Mouse (Mus musculus) 3134 (cell line): Measurements from ENCODE around the gene Nphp4.
A peak's percentile ranks its signal among the peaks of the same experiment; 100 is the strongest.

Source experiments
- DNase-seq: peaks from one replicate; pipeline ENCODE4 v3.0.0-alpha.2; 2011; ENCODE audit warnings: low spot score; ENCODE audit not compliant: insufficient read length; ENCODE audit errors: extremely low read depth

The Nphp4 gene

DNA sequence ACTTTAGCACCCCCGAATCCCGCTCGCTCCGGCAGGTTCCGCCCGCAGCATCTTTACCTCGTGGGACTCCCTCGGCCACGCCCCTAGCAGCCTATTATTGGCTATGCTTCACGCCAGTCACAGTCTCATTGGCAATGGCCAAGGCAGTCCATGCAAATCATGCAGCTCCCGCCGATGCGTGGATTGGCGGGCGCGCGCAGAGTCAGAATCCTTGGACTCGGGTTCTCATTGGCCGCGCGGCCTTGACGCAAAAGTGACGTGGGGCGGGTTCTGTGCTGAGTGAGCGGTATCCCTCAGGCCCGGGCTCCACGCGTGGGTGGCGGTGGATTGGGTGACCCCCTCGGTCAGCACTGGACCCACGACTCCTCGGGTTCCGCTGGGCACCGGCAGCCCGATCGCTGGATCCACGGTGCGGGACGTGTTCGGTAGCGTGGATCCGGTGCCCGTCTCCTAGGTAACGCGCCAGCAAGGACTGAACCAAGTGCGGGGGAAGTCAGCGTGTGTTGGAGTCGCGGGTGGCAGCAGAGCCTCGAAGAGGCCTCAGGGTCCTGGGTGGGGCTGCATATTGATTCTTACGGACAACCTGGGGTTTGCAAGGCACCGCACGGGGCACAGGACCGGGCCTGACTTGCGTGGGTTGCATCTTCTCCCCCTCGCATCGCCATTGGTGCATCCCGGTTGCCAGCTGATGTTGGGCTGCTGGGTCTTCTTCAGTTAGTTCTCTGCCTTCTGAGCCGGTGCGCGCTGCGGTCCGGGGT lies 1.1 kb downstream of the Nphp4 start, which contains the start of gene Kcnab2:
Gene Kcnab2, minus strand, starts transcription at position 406 of the 758 bp plus-strand sequence.
- DNase-seq: no peak

DNA sequence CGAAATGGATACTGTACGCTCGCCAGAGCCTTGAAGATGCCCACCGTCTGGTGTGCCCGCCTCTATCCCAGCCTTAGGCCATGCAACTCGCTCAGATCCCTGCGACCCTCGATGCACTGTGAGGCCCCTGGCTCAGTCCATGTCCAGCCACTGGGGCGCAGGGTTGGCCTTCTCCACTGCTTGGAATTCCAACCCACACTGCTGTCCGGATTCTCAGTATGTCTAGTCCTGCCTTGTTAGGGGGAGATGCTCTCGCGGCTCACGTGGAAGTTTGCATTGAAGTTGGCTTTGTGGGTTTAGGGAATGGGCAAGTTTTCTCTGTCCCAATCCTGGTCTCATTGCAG lies 1.7 kb downstream of the Nphp4 start:
- no peak for DNase-seq

DNA sequence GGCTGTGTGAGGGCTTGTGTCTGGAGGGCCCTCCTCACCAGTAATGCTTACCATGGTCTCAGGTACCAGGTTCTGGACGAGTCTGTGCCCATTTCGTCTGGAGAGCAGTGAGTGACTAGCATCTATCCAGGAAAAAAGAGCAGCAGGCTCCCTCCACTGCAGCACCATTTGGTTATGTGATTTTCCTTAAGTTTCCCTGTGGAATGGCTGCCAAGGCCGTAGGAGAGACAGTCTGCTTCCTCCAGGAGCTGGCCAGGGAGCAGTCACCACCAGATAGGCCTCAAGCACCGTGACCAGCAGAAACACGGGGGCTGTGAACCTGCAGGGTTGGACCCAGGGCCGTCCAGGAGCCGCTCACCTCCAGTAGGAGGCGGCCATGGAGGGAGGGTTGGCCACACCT lies 3.9 kb downstream of the Nphp4 start:
- DNase-seq: no peak

DNA sequence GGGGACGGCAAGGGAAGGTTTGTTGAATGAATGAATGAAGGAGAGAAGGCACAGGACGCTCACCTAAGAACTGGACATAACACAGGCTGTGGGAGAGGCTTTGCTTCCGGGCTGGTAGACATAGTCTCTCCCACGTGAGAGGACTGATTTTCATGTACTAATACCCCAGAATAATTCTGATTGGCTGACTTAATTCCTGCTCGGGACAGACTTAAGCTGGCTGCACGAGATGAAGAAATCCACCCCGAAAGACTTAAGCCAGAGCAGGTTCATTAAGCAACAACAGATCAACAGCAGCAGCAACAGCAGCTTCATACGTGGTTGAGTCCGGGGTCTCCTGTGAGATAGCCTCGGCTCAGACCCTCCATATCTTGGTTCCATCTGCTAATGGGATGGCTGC lies 11.5 kb downstream of the Nphp4 start:
- DNase-seq: no peak

DNA sequence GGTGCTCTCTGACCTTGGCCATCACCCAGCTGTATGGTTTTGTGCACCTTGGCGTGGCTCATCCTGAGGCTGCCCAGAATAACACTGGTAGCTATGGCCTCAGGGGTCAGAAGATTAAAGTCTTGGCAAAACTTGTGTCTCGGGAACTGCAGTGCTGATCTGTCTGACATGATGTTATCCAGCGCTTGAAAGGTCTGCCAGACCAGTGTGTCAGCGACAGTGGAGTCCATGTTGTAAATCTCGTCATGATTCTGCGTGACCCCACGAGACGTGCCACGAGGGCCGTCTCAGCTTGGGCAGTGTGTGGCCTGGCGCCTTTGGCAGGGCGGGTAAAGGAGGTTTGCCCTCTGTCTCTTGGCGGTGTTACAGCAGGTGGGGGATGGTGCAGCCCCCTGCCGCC lies 13.8 kb downstream of the Nphp4 start:
- no peak for DNase-seq

DNA sequence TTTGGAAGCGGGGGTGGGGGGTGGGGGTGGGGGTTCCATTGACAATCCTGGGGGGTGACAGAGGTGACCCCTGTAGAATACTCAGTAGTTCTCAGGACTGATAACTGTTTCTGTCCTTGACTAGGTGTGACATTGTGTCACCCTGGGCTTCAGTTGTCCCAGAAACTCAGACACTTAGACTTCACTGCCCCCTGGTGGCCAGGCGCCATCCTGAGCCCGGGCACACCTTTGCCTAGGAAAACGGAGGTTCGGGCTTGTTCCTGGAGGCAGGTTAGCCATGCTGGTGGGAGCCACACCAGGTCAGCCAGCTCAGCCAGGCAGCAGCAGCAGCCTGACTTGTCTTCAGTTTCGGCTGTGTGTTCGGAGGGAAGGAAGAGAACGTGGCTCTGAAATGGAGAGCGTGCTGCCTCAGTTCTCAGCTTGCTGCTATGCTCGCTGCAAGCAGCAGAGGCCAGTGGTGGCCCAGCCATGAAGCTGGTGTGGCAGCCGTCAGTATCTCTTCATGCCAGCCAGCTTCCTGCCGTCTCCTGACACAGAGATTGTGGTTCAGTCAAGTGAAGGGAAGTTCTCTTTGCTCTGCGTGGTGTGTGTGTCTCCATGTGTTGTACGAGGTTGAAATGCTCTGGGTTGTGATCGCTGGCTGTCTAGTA lies 14.9 kb downstream of the Nphp4 start:
- DNase-seq: peak; percentile 50

DNA sequence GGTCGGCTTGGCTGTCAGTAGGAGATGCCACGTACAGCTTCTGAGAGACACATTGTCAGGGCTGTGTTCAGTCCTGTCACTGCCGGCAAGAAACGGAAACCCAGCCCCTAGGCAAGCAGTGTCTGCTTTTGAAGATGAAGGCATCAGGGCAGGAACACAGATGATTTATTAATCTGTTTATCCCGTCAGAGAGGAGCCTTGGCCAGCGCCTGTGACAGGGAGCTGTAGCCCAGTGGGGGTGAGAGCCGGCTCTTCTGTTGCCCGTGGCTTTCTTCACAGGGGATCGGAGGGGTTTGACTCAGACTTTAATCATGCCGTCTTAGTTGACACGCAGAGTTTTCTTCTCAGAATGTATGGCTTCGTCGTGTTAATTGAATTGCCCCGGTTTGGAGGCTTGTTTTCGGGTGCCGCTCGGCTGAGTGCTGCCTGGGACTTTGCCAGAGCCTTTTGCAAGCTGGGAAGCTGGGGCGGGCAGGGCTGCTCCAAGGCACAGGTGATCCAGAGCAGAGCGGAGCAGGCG lies 17.9 kb downstream of the Nphp4 start:
- DNase-seq: no peak

DNA sequence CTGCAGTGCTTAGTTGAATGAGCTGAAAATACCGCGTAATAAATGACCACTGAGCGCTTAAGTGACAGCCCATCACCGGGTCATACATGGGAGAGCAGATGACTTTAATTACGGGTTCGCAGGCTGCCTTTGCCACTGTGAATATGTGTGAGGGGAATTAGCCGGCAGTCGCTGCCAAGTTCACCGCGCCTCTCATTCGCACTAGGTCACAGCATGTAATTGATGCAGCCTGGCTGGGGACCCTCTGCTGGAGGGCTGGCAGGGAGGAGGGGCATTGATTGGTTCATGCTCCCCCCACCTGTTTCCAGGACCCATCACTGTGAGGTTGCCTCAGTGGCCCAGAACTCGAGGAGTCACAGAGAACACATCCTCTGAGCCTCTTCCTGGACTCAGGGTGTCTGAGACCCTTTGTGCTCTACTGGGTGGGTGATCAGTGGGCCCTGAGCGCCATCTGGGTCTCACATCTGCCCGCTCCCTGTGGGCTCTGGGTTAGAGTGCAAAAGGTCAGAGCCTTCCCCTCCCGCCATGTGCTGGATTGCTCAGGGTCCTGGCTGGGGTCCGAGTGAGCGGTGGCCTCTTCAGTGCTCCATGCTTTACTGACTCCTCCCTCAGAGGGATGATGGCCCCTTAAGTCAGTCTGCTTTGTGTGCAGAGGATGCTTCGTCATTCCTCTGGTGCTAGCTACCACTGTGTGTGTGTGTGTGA lies 35.9 kb downstream of the Nphp4 start:
- no peak for DNase-seq

DNA sequence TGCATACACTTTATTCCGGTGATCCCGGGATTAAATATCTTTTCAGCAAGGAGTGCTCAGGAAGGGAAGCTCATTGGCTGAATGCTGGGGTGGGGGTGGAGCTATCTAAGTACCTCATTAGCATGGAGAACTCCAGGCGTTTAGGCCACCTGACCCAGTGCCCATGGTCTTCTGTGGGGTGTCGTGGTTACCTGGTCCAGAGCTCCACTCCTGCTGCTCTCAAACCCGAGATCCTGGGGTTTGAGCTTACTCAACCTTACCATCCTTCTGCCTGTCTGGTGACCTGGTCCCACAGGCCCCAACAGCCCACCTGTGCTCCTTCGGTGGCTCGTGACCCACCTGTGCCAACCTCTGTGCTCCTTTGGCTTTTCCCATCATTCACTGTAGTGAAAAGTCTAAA lies 38.4 kb downstream of the Nphp4 start:
- DNase-seq: no peak

DNA sequence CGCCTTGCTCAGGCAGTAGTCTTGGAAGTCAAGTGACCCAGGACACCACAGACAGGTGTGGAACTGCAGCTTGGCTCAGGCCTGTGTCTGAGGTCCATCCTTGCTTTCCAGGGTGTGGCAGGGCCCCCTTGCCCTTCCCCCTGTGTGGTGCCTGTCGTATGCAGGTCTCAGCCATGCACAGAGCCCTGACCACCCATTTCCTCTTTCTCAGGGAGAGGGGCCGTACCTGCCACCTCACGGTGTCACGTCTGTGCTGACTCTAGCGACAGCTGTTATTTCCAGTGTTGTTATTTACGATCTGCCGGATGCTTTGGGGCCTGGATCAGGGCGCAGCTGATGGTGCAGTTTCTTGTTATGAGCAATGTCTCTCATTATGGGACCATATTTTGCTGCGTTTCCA lies 42.6 kb downstream of the Nphp4 start:
- no peak for DNase-seq

DNA sequence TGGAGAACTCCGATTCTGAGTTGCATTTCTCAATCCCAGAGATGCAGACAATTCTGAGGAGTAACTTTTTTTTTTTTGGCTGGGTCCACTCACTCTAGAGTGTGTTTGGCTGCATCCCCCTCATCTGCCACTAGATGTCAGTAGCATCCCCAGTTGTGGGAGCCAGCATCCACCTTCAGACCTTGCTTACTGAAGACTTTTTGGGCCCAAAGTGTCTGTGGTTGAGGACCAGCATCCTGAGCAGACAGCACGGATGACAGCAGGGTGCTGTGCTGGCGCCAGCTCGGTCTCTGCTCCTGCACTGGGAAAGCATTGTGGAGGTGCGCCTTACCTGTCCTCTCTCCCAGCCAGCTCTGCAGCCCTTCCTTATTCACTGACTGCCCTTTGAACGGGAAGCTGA lies 43.6 kb downstream of the Nphp4 start:
- DNase-seq: no peak

DNA sequence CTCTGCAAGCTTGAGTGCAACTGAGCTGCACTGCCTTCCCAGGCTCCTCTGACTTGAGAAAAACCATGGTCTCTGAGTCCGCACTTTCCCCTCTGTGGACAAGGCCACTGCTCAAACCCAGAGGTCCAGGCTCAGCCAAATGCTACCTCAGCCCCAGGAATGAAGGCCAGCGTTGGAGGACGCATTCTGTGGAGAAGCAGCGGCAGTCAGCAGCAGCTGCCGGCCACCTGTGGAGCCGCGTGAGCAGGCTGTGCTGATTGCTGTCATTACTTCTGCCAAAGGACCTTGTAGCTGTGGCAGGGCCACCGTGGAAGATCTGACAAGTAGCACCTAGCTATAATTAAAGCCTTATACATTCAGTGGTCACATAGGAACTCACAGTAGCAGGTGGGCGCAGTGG lies 56.4 kb downstream of the Nphp4 start:
- DNase-seq: no peak

DNA sequence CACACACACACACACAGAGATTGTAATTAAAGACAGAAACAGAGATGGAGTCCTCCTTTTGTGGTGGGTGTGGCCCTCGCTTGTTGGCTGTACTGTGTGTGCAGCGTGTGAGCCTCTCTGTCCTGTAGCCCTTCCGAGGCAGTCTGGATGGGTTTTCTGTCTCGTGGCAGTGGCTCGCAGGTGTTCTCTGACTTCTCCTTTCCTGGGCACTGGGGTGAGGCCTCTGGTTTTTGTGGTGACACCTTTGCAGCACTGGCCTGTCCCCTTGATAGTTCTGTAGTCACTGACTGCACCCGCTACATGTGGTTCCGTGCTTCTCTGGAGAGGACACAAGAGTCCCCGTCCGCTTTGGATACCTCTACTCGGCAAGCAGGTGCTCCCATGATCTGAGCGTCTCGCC lies 63.2 kb downstream of the Nphp4 start:
- no peak for DNase-seq

DNA sequence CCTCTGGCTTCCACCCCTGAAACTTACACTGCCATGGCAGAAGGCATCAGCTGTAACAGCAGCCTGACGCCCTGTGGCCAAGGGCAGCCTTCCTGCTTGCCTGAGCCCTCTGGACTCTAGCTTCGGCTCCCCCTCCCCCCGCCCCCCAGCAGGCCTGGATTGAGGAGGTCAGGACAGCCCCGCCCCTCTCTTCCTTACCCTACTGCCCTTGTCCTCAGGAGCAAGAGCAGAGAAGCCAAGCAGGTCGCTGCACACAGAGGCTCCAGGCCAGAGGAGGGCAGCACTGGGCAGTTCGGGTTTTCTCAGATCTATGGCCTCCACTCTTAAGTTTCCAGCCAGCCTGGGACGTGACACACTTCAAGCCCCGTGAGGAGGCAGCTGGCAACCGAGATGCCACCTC lies 64.7 kb downstream of the Nphp4 start:
- DNase-seq: no peak

DNA sequence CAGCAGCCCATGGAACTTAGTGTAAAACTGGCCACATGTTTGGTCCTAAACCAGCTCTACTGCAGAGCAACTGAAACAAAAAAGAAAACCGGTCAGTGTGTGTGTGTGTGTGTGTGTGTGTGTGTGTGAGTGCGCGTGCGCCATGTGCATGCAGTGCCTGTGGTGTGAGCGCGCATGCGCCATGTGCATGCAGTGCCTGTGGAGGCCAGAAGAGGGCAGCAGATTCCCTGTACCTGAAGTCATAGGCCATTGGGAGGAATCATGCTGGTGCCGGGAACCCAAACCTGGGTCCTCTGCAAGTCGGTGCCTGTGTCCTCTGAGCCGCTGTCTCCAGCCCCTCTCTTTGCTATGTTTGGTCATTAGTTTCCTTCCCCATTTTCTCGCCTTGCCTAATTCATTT lies 65.9 kb downstream of the Nphp4 start:
- DNase-seq: no peak

DNA sequence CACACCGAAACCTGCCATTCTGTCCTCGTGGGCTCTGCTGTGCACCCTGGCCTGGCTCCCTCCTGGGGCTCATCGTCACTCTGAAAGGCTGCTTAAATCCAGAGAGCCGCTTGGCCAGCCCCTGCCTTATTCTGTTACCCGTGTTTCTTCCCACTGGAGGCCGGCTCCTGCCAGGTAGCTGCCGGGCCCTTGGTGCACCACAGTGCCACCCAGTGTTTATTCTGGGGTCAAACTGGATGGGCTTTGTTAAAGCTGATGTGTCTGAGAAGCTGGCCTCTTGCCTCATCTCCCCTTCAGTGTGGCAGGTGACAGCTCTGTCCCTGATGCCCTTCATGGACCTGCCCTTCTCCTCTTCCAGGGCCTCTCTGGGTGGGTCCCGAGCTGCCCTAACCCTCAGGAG lies 70.0 kb downstream of the Nphp4 start:
- DNase-seq: no peak

DNA sequence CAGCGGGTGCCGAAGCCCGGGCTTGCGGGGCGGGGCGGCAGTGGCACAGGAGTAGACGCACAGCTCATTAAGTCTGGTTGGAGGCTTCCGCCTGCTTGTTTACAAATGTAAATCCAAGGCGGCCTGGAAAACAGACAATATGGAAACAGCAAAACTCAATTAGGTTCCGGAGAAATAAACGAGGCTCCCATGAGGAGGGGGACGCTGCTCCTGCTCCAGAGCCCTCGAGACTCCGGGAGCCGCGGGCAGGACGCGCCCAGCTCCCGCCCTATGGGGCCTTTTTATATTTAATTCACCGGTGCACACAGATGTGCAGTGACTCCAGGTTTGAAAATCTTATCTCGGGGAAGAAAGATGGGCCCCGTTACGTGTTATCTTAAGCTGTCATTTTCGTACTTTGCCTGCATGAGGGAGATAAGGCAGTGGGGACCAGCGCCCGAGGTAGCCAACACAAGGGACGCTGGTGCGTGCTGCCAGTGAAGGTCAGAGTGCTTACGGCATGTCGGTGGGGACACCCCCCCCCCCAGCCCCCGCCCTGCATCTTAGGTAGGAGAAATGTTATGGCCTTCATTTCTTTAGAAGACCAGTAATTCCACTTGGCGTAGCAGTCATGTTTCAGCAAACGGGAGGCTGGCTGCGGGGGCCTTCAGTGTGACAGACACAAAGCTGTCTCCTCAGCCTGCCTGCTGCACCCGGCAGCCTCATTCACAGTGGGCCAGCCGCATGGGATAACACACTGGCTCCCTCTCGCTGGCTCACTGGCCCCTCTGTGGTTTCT lies 71.6 kb downstream of the Nphp4 start:
- no peak for DNase-seq

DNA sequence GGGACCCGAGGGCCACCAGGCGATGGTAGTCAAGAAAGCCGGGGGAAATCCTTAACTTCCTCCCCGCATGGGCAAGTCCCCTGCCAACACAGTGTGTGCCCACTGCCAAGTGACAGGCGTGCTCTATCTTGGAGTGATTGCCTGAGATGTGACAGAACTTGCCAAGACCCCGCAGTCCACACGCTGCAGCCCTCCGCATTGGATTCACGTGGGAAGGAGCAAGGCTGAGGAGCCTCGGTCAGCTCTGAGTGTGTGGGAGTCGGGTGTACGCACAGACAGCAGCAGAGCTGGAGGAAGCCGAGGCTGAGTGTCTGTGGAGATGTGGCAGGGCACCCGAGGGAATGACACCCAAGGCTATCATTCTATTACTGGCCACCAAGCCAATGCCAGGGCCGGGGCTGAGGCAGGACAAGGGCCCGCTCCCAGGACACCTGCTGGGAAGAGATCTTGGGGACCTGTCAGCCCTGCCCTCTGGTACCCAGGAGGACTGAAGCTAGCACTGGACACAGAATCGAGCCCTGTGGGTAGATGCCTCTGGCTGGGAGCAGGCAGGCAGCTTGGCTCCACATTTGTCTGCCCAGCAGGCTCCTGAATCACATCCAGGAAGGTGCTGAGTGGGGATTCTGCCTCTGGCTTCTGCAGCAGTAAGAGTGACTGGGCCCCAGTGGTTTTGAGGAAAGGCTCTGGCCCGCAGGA lies 73.1 kb downstream of the Nphp4 start:
- no peak for DNase-seq

DNA sequence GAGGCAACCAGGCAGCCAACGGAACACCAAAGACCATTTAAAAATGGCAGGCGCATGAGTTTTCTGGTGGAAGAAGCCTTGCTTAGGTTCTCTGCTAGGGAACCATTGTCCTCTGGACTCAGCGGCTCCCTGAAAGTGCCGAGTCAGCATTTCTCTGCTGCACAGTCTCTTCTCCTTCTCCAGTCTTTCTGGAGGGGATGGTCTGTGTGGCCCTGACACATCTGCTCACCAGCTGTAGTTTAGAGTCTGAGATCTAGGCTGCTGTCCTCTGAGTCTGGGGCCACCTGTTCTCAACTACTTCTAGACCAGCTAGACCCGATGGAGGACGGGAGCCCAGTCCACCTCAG lies 73.7 kb downstream of the Nphp4 start:
- no peak for DNase-seq

DNA sequence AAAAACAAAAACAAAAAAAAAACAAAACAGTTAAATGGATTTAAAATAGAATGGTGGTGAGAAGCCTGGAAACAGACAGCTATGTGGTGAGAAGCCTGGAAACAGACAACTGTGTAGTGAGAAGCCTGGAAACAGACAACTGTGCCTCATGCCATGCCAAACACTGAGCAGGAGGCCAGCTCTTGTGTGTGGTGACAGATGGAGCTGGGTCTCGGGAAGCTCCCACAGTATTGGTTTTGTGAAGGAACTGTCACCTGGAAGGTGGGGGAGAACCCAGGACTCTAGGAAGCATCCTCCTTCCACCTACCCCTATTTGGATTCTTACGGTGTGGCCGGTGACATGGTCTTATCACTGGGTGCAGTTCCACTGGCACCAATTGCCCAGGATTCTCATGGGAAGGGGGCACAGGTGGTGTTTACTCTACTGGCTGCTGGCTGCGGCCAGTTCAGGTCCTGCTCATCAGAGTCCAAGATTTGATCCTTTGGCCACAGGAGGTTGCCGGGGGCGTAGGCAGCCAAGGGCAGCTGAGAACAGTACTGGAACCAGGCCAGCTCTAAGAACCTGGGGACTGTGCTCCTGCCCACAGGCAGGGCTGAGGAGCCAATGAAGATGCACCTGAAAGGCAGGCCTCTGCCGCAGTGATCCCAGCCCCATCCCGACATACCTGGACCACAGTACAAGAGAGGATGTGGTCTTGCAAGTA lies 77.2 kb downstream of the Nphp4 start:
- no peak for DNase-seq
